Mouse (Mus musculus): ENCODE measurements around the gene Nab2. TPM values are rescaled to one million over a fixed set of nuclear protein-coding genes. Genes with fewer than 3 reads are reported as not detected.
"Not testable (repeated sequence)": the region's sequence is repeated elsewhere in the genome, so short reads cannot be mapped to it uniquely, and the experiment has no call there.

Gene Nab2
- total RNA-seq, 2 experiments from 2014 or later: 19.7 to 32.0 TPM

GRCm38 (mm10) chr10:127674046-127674655 is 5.8 kb upstream of the Nab2 start:
- DNase-seq: no peak

GRCm38 (mm10) chr10:127671276-127671675 is 2.9 kb upstream of the Nab2 start:
- peak; percentile 50 to 56 for DNase-seq

DNA sequence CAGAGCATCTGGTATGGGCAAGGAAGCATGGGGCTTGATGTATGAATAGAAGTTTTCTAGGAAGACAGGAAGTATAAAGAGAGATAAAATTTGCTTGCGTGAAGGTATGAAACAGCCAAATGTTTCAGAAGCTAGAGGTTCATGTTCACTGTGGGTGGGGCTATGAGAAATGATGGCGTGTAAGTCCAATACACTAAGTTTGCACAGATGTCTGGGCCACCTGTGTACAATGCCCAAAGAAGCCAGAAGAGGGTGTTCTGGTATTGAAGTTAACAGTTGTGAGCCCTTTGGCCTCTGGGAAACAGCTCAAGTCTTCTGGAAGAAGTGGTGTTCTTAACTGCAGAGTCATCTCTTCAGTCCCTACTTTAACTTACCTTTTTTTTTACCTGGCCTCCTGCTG is 1.8 kb upstream of the Nab2 start:
- DNase-seq: no peak

- no peak for DNase-seq
Measured at GRCm38 (mm10) chr10:127669170-127669569, 802 bp upstream of the Nab2 start.

DNA sequence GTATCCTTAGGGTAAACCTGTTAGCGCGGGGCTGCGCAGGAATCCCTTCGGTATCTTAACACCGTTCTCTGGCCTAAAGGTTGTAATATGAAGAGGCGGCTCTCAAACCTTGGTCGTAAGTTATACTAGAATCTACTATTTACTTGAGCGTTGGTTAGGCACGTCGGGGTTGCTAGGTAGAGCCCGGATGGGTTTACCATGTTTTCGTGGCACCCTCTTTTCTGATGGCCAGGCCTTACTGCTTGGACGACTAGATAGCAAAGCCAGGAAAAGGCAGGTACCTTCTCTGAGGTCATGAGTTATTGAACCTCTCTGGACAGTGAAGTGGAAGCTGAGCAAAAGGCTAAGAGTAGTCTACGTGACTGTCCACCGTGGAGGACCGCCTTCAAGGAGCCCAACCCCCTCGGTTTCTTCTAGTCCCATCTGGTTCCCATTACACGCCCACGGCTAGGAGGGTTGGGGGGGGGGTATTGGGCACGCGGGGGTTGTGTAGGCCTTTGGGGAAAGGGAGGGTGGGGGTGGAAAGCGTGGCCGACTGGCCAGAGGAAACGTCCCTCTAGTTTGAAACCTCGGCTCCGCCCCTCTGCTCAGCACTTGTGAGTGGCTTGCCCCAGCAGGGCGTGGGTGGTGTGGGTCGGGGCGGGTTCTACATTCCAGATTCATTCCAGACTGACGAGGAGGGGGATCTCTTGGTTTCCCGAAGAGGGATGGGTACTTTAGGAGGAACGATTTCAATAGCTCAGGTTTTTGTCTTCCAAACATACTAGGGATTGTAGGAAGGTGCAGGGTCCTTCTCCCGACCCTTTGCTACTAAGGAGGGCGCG is 887 bp downstream of the Nab2 start:
- peak; percentile 91 to 94 for DNase-seq

DNA sequence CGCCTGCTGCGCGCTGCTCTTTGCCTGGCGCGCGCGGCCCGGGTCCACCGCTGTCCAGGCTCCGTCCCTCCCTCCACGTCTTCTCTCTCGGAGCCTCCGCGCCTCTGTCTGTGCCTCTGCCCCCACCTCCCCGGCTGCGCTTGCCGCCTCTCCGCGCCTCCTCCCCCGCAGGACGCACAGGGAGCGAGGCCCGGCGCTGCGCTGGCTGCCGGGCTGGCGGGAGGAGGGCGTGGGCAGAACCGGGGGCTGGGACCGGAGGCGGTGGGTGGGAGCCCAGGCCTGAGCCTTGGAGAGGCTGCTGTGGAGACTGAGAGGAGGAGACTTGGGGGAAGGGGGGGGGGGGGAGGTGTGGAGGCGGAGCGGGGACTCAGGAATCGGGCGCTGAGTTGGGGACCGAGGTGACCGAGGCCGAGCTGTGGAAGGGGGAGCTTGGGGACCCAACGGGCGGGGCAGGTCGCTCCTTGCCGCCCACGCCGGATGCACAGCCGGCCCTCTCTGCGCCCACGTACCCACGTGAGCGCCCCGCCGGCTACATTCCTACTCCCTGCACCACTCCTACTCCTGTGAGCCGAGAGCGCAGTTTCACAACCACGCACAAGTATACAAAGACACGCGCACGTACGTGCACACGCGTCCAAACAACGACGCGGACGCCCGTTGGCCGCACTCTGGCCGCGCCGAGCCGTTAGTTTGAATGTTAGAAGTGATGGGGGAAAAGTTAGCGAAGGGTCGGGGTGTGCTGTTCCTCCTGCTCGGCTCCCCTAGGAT is 1.7 kb downstream of the Nab2 start, which contains the start of gene Nemp1:
Nemp1 (plus strand) TSS at position 401 of the 768 bp plus-strand sequence.
- DNase-seq: peak; percentile 94

GRCm38 (mm10) chr10:127665366-127666181 is 2.8 kb downstream of the Nab2 start:
- DNase-seq: no peak

DNA sequence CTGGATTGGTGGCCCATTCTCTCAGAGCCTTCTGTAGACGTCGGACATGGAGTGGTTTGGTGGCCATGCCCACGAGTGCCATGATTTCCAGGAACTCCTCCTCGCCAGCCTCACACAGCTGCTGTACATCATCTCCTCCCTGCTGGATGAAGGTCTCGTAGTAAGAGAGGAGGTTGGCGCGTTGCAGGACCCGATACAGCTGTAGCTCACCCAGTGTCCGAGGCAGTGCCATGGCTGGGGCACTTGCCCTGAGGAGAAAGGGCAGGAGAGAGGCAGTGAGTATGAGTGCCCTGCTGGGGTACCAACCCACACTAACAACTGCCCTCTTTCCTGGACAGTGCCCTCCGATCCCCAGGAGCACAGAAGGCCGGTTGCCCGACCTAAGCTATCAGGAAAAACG is 3.5 kb downstream of the Nab2 start:
- DNase-seq: no peak

- no peak for DNase-seq
Measured at GRCm38 (mm10) chr10:127664166-127664565, 4.2 kb downstream of the Nab2 start.

GRCm38 (mm10) chr10:127663590-127663989 is 4.8 kb downstream of the Nab2 start:
- DNase-seq: no peak

- DNase-seq: peak; percentile 55 to 64
Measured at GRCm38 (mm10) chr10:127662666-127663253, 5.6 kb downstream of the Nab2 start.

GRCm38 (mm10) chr10:127661915-127662663 is 6.3 kb downstream of the Nab2 start:
- DNase-seq: peak; percentile 82 to 87

DNA sequence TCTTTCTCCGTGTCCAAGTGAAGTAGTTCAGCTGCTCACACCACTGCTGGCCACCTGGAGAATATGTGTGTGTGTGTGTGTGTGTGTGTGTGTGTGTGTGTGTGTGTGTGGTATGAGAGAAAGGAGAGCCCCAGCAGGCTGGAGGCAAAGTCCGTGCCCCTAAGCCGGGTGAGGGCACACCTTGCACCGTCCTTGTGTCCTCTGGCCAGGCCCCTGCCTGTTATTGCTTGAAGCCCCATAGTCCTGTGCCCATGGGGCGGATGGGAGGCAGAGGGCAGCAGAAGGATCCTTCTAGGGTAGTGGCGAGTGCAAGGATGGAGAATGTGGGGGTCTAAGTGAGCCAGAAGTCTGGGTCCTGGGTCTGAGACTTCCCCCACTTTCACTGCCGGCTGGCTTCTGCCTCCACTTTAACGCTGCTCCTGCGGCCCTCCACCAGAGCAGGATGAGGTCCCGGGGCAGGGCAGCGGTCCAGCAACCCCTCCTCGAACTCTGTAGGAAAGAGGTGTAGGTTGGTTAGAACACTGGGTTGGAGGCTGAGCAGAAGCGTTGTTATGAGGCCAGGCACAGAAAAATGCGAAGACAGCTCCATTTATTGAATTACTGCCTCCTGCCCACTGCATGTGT is 7.0 kb downstream of the Nab2 start:
- peak in 1 of 2 experiments; percentile 55 for DNase-seq

- no peak for DNase-seq
Measured at GRCm38 (mm10) chr10:127659551-127659950, 8.8 kb downstream of the Nab2 start.

DNA sequence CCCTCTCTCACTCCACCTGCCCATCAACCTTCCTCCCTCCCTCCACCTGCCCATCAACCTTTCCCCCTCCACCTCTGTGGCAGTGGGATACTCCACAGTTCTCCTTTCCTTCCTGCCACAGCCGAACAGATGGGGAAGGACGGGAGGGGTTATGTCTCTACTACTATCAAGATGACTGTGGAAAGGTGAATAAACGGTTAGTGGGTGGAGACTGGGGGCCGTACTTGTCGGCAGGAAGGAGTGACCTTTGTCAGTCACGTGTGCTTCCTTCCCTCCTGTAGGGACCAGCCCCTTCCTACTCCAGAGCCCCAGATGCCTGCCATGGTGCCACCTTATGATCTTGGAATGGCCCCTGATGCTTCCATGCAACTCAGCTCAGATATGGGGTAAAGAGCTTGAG is 10.3 kb downstream of the Nab2 start:
- DNase-seq: no peak

- DNase-seq: not testable (repeated sequence)
Measured at GRCm38 (mm10) chr10:127657617-127658016, 10.8 kb downstream of the Nab2 start.

GRCm38 (mm10) chr10:127654970-127655579 is 13.3 kb downstream of the Nab2 start:
- no peak for DNase-seq

GRCm38 (mm10) chr10:127652906-127653638 is 15.3 kb downstream of the Nab2 start:
- DNase-seq: no peak

DNA sequence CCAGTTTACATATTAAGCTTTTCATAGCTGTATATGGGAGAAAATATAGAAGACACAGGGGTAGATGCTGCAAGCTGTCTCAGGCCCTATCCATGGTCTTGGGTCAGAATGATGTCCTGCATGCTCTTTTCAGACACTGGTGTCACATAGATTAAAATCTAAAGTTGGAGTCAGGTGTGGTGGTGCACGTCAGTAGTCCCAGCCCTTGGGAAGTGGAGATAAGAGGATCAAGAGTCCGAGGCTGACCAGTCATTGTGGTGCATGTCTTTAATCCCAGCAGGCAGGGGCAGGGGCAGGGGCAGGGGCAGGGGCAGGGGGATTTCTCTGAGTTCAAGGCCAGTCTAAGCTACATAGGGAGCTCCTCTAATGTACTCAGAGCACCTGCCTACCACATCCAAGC is 22.6 kb downstream of the Nab2 start:
- no peak for DNase-seq
